Mouse (Mus musculus) MEL (cell line): ENCODE measurements around the gene Itpkc. TPM values are rescaled to one million over a fixed set of nuclear protein-coding genes. Genes with fewer than 3 reads are reported as not detected.

ENCODE experiments used
- DNase-seq: peaks from one replicate; pipeline ENCODE4 v3.0.0; 2011; ENCODE audit warnings: low read depth, low spot score
- H3K27ac ChIP-seq: 2 replicates; pipeline ENCODE4 v1.5.1; 2012; ENCODE audit warnings: low read depth, mild to moderate bottlenecking, control low read depth, low read length, moderate library complexity; ENCODE audit not compliant: control insufficient read depth
- H3K27me3 ChIP-seq, 2 experiments: fragments of 150-350 bp in 1 of 2; sonication (generic) in 1 of 2; 2 replicates each; pipeline ENCODE4 v1.6.1; 2012; ENCODE audit warnings: low read length in 2 of 2, mild to moderate bottlenecking in 2 of 2, improper control_type of control experiment in 1 of 2, moderate library complexity in 1 of 2; ENCODE audit not compliant: insufficient read depth in 2 of 2, control insufficient read depth in 1 of 2
- H3K36me3 ChIP-seq, 2 experiments: 2 replicates each; pipeline ENCODE4 v1.6.1; 2012 to 2014; ENCODE audit warnings: low read length in 2 of 2, improper control_type of control experiment in 1 of 2, inconsistent platforms in 1 of 2, mild to moderate bottlenecking in 1 of 2; ENCODE audit not compliant: insufficient read depth in 2 of 2, control insufficient read depth in 1 of 2
- H3K4me1 ChIP-seq, 2 experiments: fragments of 150-350 bp in 1 of 2; sonication (generic) in 1 of 2; 2 replicates each; pipeline ENCODE4 v1.6.1; 2012; ENCODE audit warnings: low read length in 2 of 2, improper control_type of control experiment in 1 of 2, mild to moderate bottlenecking in 1 of 2; ENCODE audit not compliant: insufficient read depth in 2 of 2, control insufficient read depth in 1 of 2
- H3K4me3 ChIP-seq, 2 experiments: fragments of 150-350 bp in 1 of 2; sonication (generic) in 1 of 2; 2 replicates each; pipeline ENCODE4 v1.5.1; 2012; ENCODE audit warnings: low read depth in 2 of 2, low read length in 2 of 2, mild to moderate bottlenecking in 2 of 2, moderate library complexity in 2 of 2, control low read depth in 1 of 2, improper control_type of control experiment in 1 of 2; ENCODE audit not compliant: control insufficient read depth in 1 of 2, insufficient read depth in 1 of 2
- H3K79me2 ChIP-seq: 2 replicates; pipeline ENCODE4 v1.6.1; 2012; ENCODE audit warnings: mild to moderate bottlenecking, low read length, moderate library complexity; ENCODE audit not compliant: control insufficient read depth, poor library complexity, insufficient read depth
- H3K9ac ChIP-seq: 2 replicates; pipeline ENCODE4 v1.6.1; 2012; ENCODE audit warnings: low read depth, mild to moderate bottlenecking, control low read depth, low read length, moderate library complexity; ENCODE audit not compliant: control insufficient read depth, poor library complexity, severe bottlenecking
- H3K9me3 ChIP-seq: fragments of 150-350 bp; sonication (generic); replicated peaks from 2 replicates; pipeline ENCODE4 v1.6.1; 2012; ENCODE audit warnings: mild to moderate bottlenecking, low read length, improper control_type of control experiment, moderate library complexity; ENCODE audit not compliant: insufficient read depth
- CTCF ChIP-seq, 3 experiments: IDR thresholded peaks in 2 of 3; conservative IDR thresholded peaks in 1 of 3; 2 replicates each; pipeline ENCODE4 v1.5.1; 2011 to 2012; ENCODE audit warnings: low read length in 3 of 3, low read depth in 2 of 3, mild to moderate bottlenecking in 2 of 3, improper control_type of control experiment in 1 of 3, inconsistent platforms in 1 of 3, mixed read lengths in 1 of 3, moderate library complexity in 1 of 3; ENCODE audit not compliant: control insufficient read depth in 1 of 3, insufficient read depth in 1 of 3, poor library complexity in 1 of 3, severe bottlenecking in 1 of 3
- ELF1 ChIP-seq: IDR thresholded peaks from 2 replicates; pipeline ENCODE4 v1.6.1; 2014; ENCODE audit warnings: low read depth, mild to moderate bottlenecking, inconsistent platforms, low read length, improper control_type of control experiment, moderate library complexity
- EP300 ChIP-seq, 2 experiments: IDR thresholded peaks; 2 replicates each; pipeline ENCODE4 v1.6.1; 2011; ENCODE audit warnings: improper control_type of control experiment in 2 of 2, low read length in 2 of 2, low read depth in 1 of 2, mild to moderate bottlenecking in 1 of 2
- ETS1 ChIP-seq: IDR thresholded peaks from 2 replicates; pipeline ENCODE4 v1.6.1; 2012; ENCODE audit warnings: low read depth, mild to moderate bottlenecking, inconsistent platforms, low read length, improper control_type of control experiment, moderate library complexity
- GABPA ChIP-seq: IDR thresholded peaks from 2 replicates; pipeline ENCODE4 v1.6.1; 2012; ENCODE audit warnings: low read depth, mild to moderate bottlenecking, inconsistent platforms, low read length, improper control_type of control experiment, moderate library complexity
- HCFC1 ChIP-seq: IDR thresholded peaks from 2 replicates; pipeline ENCODE4 v1.6.1; 2012; ENCODE audit warnings: low read depth, mild to moderate bottlenecking, inconsistent platforms, low read length, improper control_type of control experiment, moderate library complexity
- JUND ChIP-seq: IDR thresholded peaks from 2 replicates; pipeline ENCODE4 v1.6.1; 2011; ENCODE audit warnings: low read depth, mild to moderate bottlenecking, improper control_type of control experiment, low read length
- MAX ChIP-seq: IDR thresholded peaks from 2 replicates; pipeline ENCODE4 v1.6.1; 2011; ENCODE audit warnings: low read length, improper control_type of control experiment
- ZNF384 ChIP-seq: IDR thresholded peaks from 2 replicates; pipeline ENCODE4 v1.6.1; 2012; ENCODE audit warnings: low read depth, mild to moderate bottlenecking, inconsistent platforms, low read length, improper control_type of control experiment
- polyA plus RNA-seq, 2 experiments: library from polyadenylated mRNA; stranded (reverse) in 1 of 2; unstranded in 1 of 2; fragments of >175 nt in 1 of 2; fragments of >200 nt in 1 of 2; gene quantifications; 2 replicates each; pipeline versions ENCODE4 v1.2.1 to v1.2.4; 2012; ENCODE audit warnings: low replicate concordance in 2 of 2, low read depth in 1 of 2; ENCODE audit not compliant: insufficient read length in 2 of 2, insufficient read depth in 1 of 2, missing spikeins in 1 of 2
- total RNA-seq: library from RNA; depleted of rRNA; stranded (reverse); fragments of 300-350 nt; gene quantifications from 2 replicates; pipeline ENCODE4 v1.2.3, GENCODE M21; 2012

The Itpkc gene
- total and polyA plus RNA-seq, 3 experiments = 6.3 to 6.8 TPM; not detected in 1

- no peak overlapping the region for H3K27ac ChIP-seq
Measured at GRCm38 (mm10) chr7:27227276-27227675, 1.2 kb downstream of the Itpkc start.

DNA sequence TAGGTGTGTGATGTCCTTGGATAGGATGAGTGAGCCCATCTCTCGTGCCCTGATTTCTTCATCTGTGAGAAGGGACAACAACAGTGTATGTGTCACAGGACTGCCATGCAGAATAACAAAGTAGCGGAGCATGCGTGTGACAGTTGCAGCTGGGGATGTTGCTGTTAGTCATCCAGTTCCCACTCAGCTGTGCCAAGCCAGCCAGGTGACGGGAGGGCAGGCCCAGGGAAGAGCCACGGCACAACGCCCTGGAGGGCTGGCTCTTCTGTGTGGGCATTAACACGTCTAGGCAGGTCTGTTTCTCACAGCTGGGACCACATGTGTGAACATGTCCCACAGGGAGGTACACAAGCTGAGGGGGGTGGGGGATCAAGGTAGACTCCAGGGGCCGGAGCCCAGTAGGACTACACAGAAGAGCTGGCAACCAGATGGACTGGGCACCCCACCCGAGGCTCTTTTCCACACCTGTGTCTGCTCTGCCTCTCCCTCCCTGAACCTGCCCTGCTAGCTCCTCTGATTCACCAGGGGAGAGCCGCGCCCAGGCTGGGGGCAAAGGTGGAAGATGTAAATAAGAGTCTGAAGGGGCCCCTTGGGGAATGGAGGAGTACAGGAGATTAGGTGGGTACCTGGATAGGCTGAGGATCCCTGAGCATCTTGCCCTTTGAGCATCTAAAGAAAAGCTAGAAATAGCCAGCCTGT is 3.4 kb downstream of the Itpkc start:
- no peak overlapping the region for H3K27ac ChIP-seq
- H3K4me3 ChIP-seq = no peak overlapping the region
- peaks cover 8% of the 10 kb centered on the region for H3K79me2 ChIP-seq
- H3K9ac ChIP-seq = no peak overlapping the region
- H3K4me1 ChIP-seq = peaks cover 5 to 22% of the 10 kb centered on the region in 2 experiments
- no peak for TF ChIP-seq EP300 (IDR thresholded peaks at IDR 0.05; ENCODE audit: low read depth in 1 of 2, low read length in 2 of 2)
- peaks cover 0 to 9% of the 10 kb centered on the region in 2 experiments; a peak in 2 of 4 replicates for H3K36me3 ChIP-seq
- H3K27me3 ChIP-seq = no peaks in the 10 kb centered on the region
- no peaks in the 10 kb centered on the region for H3K9me3 ChIP-seq
- DNase-seq = no peak

More at GRCm38 (mm10) chr7:27227276-27227675, 1.2 kb downstream of the Itpkc start:
- peaks cover 8 to 23% of the 10 kb centered on the region in 2 experiments for H3K4me1 ChIP-seq
- no peaks in the 10 kb centered on the region for H3K27me3 ChIP-seq
- no peaks in the 10 kb centered on the region for H3K9me3 ChIP-seq
- H3K36me3 ChIP-seq = peaks cover 0 to 9% of the 10 kb centered on the region in 2 experiments; a peak in 2 of 4 replicates
- peak overlapping the region; percentile 75 to 96 for H3K4me3 ChIP-seq
- no peak for DNase-seq
- peaks cover 8% of the 10 kb centered on the region for H3K79me2 ChIP-seq
- TF ChIP-seq CTCF (IDR thresholded peaks at IDR 0.05 in 2 of 3, conservative IDR thresholded peaks at IDR 0.05 in 1 of 3; ENCODE audit: control insufficient read depth in 1 of 3, insufficient read depth in 1 of 3, low read depth in 2 of 3, low read length in 3 of 3, poor library complexity in 1 of 3, severe bottlenecking in 1 of 3) (no peak), GABPA (no peak), ELF1 (no peak), MAX (no peak), HCFC1 (no peak), ZNF384 (no peak), JUND (no peak)
- H3K9ac ChIP-seq = peak overlapping the region; percentile 70

DNA sequence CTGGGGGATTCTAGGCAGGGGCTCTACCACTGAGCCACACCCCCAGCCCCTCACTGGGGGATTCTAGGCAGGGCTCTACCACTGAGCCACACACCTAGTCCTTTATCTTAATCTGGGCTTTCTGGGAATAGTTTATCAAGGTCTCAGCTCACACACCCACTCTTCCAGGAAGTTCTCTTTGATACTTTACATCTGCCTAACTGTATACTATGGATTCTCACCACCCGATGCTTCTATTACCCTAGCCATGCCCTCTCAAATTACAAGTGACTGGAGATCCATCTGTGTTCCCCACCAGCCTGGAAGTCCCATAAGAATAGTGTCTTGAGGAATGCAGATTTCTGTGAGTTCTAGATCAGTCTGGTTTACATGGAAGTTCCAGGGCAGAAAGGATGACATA is 5.9 kb downstream of the Itpkc start:
- Histone ChIP-seq H3K4me1 (peaks cover 2 to 19% of the 10 kb centered on the region in 2 experiments), H3K79me2 (peaks cover 3% of the 10 kb centered on the region; the same call in 1 of the 2 replicates), H3K4me3 (no peak overlapping the region), H3K9ac (no peak overlapping the region), H3K27ac (no peak overlapping the region), H3K36me3 (peaks cover 0 to 9% of the 10 kb centered on the region in 2 experiments; a peak in 2 of 4 replicates), H3K9me3 (no peaks in the 10 kb centered on the region), H3K27me3 (no peaks in the 10 kb centered on the region)
- peak; percentile 23 for DNase-seq
- no peak for TF ChIP-seq ETS1
